Mouse (Mus musculus): Measurements from ENCODE around the gene Gm10961. TPM values are rescaled to one million over a fixed set of nuclear protein-coding genes. Genes with fewer than 3 reads are reported as not detected.

Gm10961 gene
- total RNA-seq, 2 experiments from 2014 or later: not detected

- DNase-seq (ENCODE audit: low spot score in 2 of 2): no peak
These were observed 25.8 kb downstream of the Gm10961 start for GRCm38 (mm10) chr3:107656888-107657287.

GRCm38 (mm10) chr3:107659000-107659399 is 27.9 kb downstream of the Gm10961 start:
- DNase-seq (ENCODE audit: low spot score in 2 of 2): no peak

- no peak for DNase-seq (ENCODE audit: low spot score in 2 of 2)
These were observed 33.5 kb downstream of the Gm10961 start for GRCm38 (mm10) chr3:107664641-107665040.

- DNase-seq (ENCODE audit: low spot score in 2 of 2): no peak
These were observed 36.3 kb downstream of the Gm10961 start for GRCm38 (mm10) chr3:107667426-107667825.

GRCm38 (mm10) chr3:107668786-107669185 is 37.7 kb downstream of the Gm10961 start:
- DNase-seq (ENCODE audit: low spot score in 2 of 2): no peak

- DNase-seq (ENCODE audit: low spot score in 2 of 2): no peak
These were observed 39.4 kb downstream of the Gm10961 start for GRCm38 (mm10) chr3:107670500-107670899.

GRCm38 (mm10) chr3:107671509-107671908 is 40.4 kb downstream of the Gm10961 start:
- no peak for DNase-seq (ENCODE audit: low spot score in 2 of 2)

- DNase-seq (ENCODE audit: low spot score in 2 of 2): peak; percentile 70 to 80
These were observed 49.9 kb downstream of the Gm10961 start for GRCm38 (mm10) chr3:107680790-107681576.

Other genes starting within 250 kb of the Gm10961 start
- 10 to 100 TPM; 70.5 to 75.2 TPM for gene Kcnc4, start 171.8 kb upstream of the Gm10961 start, total RNA-seq (2021)
- gene Slc6a17, start 113.3 kb upstream of the Gm10961 start, total RNA-seq (2021): 100 to 1,000 TPM; 388 to 416 TPM
- gene Ubl4b, start 76.2 kb upstream of the Gm10961 start, total RNA-seq (2021): not detected
- 1 to 10 TPM; 2.0 to 2.5 TPM for gene Alx3, start 36.3 kb upstream of the Gm10961 start, total RNA-seq (2021)
- gene Strip1, start 372 bp downstream of the Gm10961 start, total RNA-seq (2021): 10 to 100 TPM; 63.9 to 65.4 TPM
- 100 to 1,000 TPM; 305 to 328 TPM for gene Ahcyl1, start 65.2 kb downstream of the Gm10961 start, total RNA-seq (2021)
- 10 to 100 TPM; 15.9 to 17.2 TPM for gene Csf1, start 129.1 kb downstream of the Gm10961 start, total RNA-seq (2021)
- not detected for gene Eps8l3, start 245.9 kb downstream of the Gm10961 start, total RNA-seq (2021)

Measured in left cerebral cortex, adult 18-20 months (tissue).